Mouse (Mus musculus): ENCODE measurements around the gene Bri3.

DNA sequence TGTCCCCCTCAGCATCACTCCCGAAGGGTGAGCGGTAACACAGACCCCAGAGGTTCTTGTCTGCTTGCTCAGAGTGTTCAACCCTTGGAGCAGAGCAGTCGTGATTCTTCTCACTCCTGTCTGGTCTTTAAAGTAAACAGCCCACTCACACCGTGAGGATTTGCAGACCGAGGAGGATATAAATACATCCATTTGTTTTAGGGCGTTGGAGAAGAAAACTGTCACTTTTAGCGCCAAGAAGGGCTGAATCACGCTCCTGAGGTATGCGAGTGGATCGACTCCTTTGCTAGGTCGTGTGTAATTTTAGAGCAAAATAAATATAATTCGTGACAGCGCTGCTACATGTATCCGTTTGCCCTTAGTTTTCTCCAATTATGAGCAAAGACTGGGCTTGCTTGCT, 228.8 kb downstream of the Bri3 start:
- TF ChIP-seq UBTF (IDR thresholded peaks at IDR 0.05; ENCODE audit: borderline replicate concordance, insufficient read depth, low read depth, low read length) (no peak), CTCF (IDR thresholded peaks at IDR 0.05 in 2 of 3, conservative IDR thresholded peaks at IDR 0.05 in 1 of 3; ENCODE audit: control insufficient read depth in 1 of 3, insufficient read depth in 1 of 3, low read depth in 2 of 3, low read length in 3 of 3, poor library complexity in 1 of 3, severe bottlenecking in 1 of 3) (no peak), POLR2A (IDR thresholded peaks at IDR 0.05; ENCODE audit: control insufficient read depth in 1 of 2, insufficient read depth in 1 of 2, low read depth in 1 of 2, low read length in 2 of 2, poor library complexity in 1 of 2) (no peak), HCFC1 (IDR thresholded peaks at IDR 0.05; ENCODE audit: low read depth, low read length) (no peak), MAFK (IDR thresholded peaks at IDR 0.05; ENCODE audit: borderline replicate concordance, low read depth, low read length) (no peak), GABPA (IDR thresholded peaks at IDR 0.05; ENCODE audit: low read depth, low read length) (no peak), ZC3H11A (IDR thresholded peaks at IDR 0.05; ENCODE audit: low read depth, low read length) (no peak), ZNF384 (IDR thresholded peaks at IDR 0.05; ENCODE audit: low read depth, low read length) (no peak), EP300 (IDR thresholded peaks at IDR 0.05; ENCODE audit: low read depth in 1 of 2, low read length in 2 of 2) (no peak), BHLHE40 (IDR thresholded peaks at IDR 0.05; ENCODE audit: borderline replicate concordance, low read depth, low read length) (no peak), POLR2AphosphoS5 (IDR thresholded peaks at IDR 0.05; ENCODE audit: borderline replicate concordance, low read depth, low read length) (no peak), MYB (IDR thresholded peaks at IDR 0.05; ENCODE audit: low read depth, low read length) (no peak), E2F4 (IDR thresholded peaks at IDR 0.05; ENCODE audit: borderline replicate concordance, low read depth, low read length) (no peak), JUND (IDR thresholded peaks at IDR 0.05; ENCODE audit: low read depth, low read length) (no peak)
